Mouse (Mus musculus) heart, adult 2 months (tissue): Measurements from ENCODE around the gene Dpagt1.

ENCODE experiments used
- CTCF ChIP-seq: fragments of 200-600 bp; IDR thresholded peaks from 2 replicates; pipeline ENCODE4 v1.8.1; 2022; ENCODE audit warnings: antibody characterized with exemption, mild to moderate bottlenecking, moderate library complexity
- EP300 ChIP-seq: fragments of 200-500 bp; IDR thresholded peaks from 2 replicates; pipeline ENCODE4 v1.6.1; 2011; ENCODE audit warnings: low read depth, low read length, control low read depth; ENCODE audit not compliant: insufficient read depth
- POLR2A ChIP-seq: fragments of 200-500 bp; IDR thresholded peaks from 2 replicates; pipeline ENCODE4 v1.6.1; 2011; ENCODE audit warnings: mild to moderate bottlenecking, low read depth, low read length, control low read depth; ENCODE audit not compliant: insufficient read depth

DNA sequence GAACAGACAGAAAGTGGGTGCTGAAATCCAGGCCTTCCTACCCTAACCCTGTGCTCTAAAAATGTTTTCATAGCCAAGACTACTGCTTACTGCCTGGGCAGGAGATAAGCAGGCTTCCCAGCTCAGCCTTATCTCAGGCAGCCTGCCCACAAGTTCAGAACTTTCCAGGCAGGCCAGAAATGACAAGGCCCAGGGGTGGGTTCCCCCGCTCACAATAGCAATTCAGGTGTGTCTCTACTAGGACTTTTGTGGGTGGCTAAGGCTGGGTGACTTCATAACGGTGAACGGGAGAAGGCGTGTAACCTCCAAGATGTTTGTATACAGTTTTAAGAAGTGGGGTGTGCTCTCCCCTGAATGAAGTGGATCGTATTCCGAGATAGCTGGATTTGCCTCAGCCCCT lies 17.5 kb downstream of the Dpagt1 start:
- no peak for TF ChIP-seq POLR2A
- no peak for TF ChIP-seq CTCF
- no peak for TF ChIP-seq EP300
